Mouse (Mus musculus) testis, adult 2 months (tissue): Measurements from ENCODE around the gene Nrg4.

Experiments
- CTCF ChIP-seq: fragments of 200-500 bp; IDR thresholded peaks from 2 replicates; pipeline ENCODE4 v1.5.1; 2012; ENCODE audit warnings: low read depth, mild to moderate bottlenecking, inconsistent platforms, low read length, moderate library complexity; ENCODE audit not compliant: control insufficient read depth, insufficient read depth, insufficient replicate concordance
- POLR2A ChIP-seq: fragments of 200-500 bp; IDR thresholded peaks from 2 replicates; pipeline ENCODE4 v1.6.1; 2012; ENCODE audit warnings: low read depth, mild to moderate bottlenecking, inconsistent platforms, low read length, moderate library complexity; ENCODE audit not compliant: control insufficient read depth

GRCm38 (mm10) chr9:55327234-55327615, 581 bp upstream of the Nrg4 start:
- TF ChIP-seq POLR2A (no peak), CTCF (no peak)
